Mouse (Mus musculus): Measurements from ENCODE around the gene Gm20503.

DNA sequence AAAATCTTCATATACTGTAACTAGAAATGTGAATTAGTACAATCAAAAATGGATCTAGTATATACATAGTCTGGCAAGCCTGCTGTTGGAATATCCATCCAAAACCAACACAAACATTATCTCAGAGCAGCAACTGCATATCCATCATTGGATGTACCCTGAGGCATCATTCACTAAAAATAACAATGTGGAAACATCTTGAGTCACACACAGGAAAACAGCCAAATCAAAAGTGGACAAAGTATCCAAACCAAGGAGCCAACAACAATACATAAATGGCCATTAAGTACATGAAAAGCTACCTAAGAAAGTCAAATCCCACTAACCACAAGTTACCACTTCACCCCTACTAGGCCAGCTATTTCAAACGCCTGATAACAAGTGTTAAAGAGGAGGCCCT, 86.4 kb downstream of the Gm20503 start:
- TF ChIP-seq CTCF (IDR thresholded peaks at IDR 0.05; ENCODE audit: extremely low read depth, insufficient read depth, low read length) (no peak), POLR2A (IDR thresholded peaks at IDR 0.05; ENCODE audit: extremely low read depth, insufficient read depth, low read length) (no peak)

All from cortical plate, adult 2 months (tissue).